Mouse (Mus musculus) embryonic facial prominence, embryonic 11.5 days (tissue): ENCODE data around the gene Cdkn1b. TPM values are rescaled to one million over a fixed set of nuclear protein-coding genes. Genes with fewer than 3 reads are reported as not detected.
A peak's percentile ranks its signal among the peaks of the same experiment; 100 is the strongest.

Experiments
- ATAC-seq: fragments of 200-750 bp; cut with Nextera tagmentation; replicated peaks from 2 replicates; pipeline ENCODE4 v1.8.0; 2017; ENCODE audit warnings: low read depth; ENCODE audit not compliant: insufficient number of reproducible peaks, low FRiP score, low TSS enrichment
- DNase-seq: peaks from one replicate; pipeline ENCODE4 v3.0.0-alpha.2; 2015; ENCODE audit warnings: low spot score
- H3K27ac ChIP-seq: fragments of 300-500 bp; sonication (generic); replicated peaks from 2 replicates; pipeline ENCODE4 v1.5.1; 2014; ENCODE audit warnings: mild to moderate bottlenecking, low read depth, low read length, control low read depth
- H3K27me3 ChIP-seq: fragments of 300-500 bp; sonication (generic); 2 replicates; pipeline ENCODE4 v1.6.1; 2014; ENCODE audit warnings: mild to moderate bottlenecking, low read length, moderate library complexity, mixed read lengths; ENCODE audit not compliant: control insufficient read depth, insufficient read depth
- H3K36me3 ChIP-seq: fragments of 300-500 bp; sonication (generic); replicated peaks from 2 replicates; pipeline ENCODE4 v1.6.1; 2014; ENCODE audit warnings: low read depth, mild to moderate bottlenecking, low read length, moderate library complexity, mixed read lengths; ENCODE audit not compliant: control insufficient read depth, insufficient read depth
- H3K4me1 ChIP-seq: fragments of 300-500 bp; sonication (generic); 2 replicates; pipeline ENCODE4 v1.6.1; 2014; ENCODE audit warnings: low read length, mixed read lengths; ENCODE audit not compliant: control insufficient read depth, insufficient read depth
- H3K4me2 ChIP-seq: fragments of 300-500 bp; sonication (generic); 2 replicates; pipeline ENCODE4 v1.6.1; 2014; ENCODE audit warnings: low read depth, mild to moderate bottlenecking, control low read depth, low read length, moderate library complexity
- H3K4me3 ChIP-seq: fragments of 300-500 bp; sonication (generic); 2 replicates; pipeline ENCODE4 v1.5.1; 2014; ENCODE audit warnings: low read depth, low read length, control low read depth
- H3K9ac ChIP-seq: fragments of 300-500 bp; sonication (generic); replicated peaks from 2 replicates; pipeline ENCODE4 v1.6.1; 2014; ENCODE audit warnings: mild to moderate bottlenecking, control low read depth, low read length
- H3K9me3 ChIP-seq: fragments of 300-500 bp; sonication (generic); replicated peaks from 2 replicates; pipeline ENCODE4 v1.6.1; 2016; ENCODE audit warnings: mild to moderate bottlenecking, low read length, inconsistent platforms, mixed read lengths; ENCODE audit not compliant: control insufficient read depth
- WGBS: fragments of 180-500 bp; shearing (Covaris S2); extraction: QIAGEN DNeasy Blood & Tissue Kit; methylation state at CpG from one replicate; pipeline ENCODE4 v1.1.7; 2014; 5-methylcytosine and 5-hydroxymethylcytosine counted together
- polyA plus RNA-seq: library from polyadenylated mRNA; unstranded; fragments of >200 nt; fragmentation: Nextera tagmentation; extraction: Ambion mirVana; gene quantifications from 2 replicates; pipeline ENCODE4 v1.2.1, GENCODE M21; 2014

Cdkn1b gene
- polyA plus RNA-seq, 1 experiment from 2014 or later = 21.2 TPM

DNA sequence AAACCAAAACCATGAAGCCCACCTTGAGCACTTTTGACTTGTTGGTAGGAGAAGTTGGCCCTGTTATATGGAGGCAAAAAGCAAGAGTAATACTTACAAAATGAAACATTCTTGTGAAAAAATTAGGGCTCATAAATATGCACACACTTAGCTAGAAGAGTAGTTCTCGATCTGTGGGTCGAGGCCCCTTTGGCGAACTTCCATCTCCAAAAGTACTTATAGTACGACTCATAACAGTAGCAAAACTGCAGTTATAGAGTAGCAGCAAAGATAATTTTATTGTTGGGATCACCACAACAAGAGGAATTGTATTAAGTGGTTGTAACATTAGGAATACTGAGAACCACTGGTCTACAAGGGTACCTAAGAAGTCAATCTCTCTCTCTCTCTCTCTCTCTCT lies 19.6 kb downstream of the Cdkn1b start:
- no peak for ATAC-seq

DNA sequence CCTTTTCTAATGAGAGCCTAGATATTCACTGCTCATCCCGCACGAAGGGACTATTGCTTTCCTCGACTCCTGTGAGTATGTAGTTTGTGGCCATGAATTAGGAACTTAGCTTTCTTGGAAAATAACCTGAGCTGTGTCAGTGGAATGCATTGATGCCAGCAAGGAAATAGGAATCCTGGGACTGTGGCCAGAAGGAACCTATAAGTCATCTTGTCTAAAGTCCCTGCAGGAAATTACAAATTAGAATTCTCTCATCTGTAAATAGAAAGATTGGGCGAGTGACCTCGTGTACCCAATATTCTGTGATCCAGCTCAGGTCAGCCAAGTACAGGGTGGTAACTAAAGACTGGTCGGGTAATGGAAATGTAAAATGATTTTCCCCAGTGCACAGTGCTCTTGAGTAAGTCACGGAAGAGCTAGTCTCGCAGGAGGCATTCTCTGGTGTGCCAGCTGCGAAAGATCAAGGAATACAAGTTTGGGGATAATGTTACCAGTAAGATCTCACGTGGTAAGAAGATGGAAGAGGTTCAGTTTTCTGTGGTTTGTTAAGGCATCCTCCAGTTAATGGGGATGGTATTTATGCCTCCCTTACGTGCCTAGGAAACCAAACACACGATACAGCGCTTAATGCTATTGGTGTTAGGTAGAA lies 23.7 kb downstream of the Cdkn1b start:
- no peaks in the 10 kb centered on the region for H3K9me3 ChIP-seq
- no peak overlapping the region for H3K4me3 ChIP-seq
- H3K4me1 ChIP-seq = no peaks in the 10 kb centered on the region
- H3K27ac ChIP-seq = no peak overlapping the region
- no peaks in the 10 kb centered on the region for H3K36me3 ChIP-seq
- DNase-seq = no peak
- ATAC-seq = no peak
- H3K9ac ChIP-seq = no peak overlapping the region
- H3K4me2 ChIP-seq = no peak overlapping the region
- no peaks in the 10 kb centered on the region for H3K27me3 ChIP-seq
- 72% methylated on average over 13 of the region's 13 CpGs for WGBS

More for the DNA sequence above, 19.6 kb downstream of the Cdkn1b start:
- Histone ChIP-seq H3K4me2 (no peak overlapping the region), H3K4me1 (no peaks in the 10 kb centered on the region), H3K27ac (no peak overlapping the region; the same call in 1 of the 2 replicates), H3K9me3 (no peaks in the 10 kb centered on the region), H3K36me3 (no peaks in the 10 kb centered on the region), H3K27me3 (no peaks in the 10 kb centered on the region), H3K9ac (no peak overlapping the region), H3K4me3 (no peak overlapping the region)
- no peak for DNase-seq
- WGBS = 93% methylated on average over 4 of the region's 4 CpGs

DNA sequence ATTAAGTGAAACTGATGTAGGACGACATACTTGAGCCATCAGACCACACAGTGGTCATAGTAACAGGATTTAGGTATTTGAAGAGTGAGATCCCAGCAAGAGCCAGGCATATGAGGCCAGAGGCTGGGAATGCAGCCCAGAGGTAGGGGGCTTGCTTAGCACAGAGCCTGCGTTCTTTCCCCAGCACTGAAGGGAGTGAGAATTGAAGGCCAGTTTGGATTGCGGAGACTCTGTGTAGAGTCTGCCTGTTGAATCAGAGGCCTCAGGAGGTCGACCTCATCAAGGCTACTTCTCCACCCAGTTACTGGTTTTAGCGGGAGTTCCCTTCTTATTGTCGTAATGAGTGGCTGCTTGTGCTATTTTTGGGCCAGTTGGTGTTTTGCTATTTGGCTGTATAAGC lies 25.9 kb downstream of the Cdkn1b start:
- H3K4me1 ChIP-seq = no peaks in the 10 kb centered on the region
- no peaks in the 10 kb centered on the region for H3K9me3 ChIP-seq
- ATAC-seq (no peak), DNase-seq (no peak)
- H3K4me3 ChIP-seq = no peak overlapping the region
- H3K27ac ChIP-seq = no peak overlapping the region
- 78% methylated on average over 6 of the region's 6 CpGs for WGBS
- H3K9ac ChIP-seq = no peak overlapping the region
- H3K27me3 ChIP-seq = no peaks in the 10 kb centered on the region
- no peaks in the 10 kb centered on the region for H3K36me3 ChIP-seq
- H3K4me2 ChIP-seq = no peak overlapping the region

DNA sequence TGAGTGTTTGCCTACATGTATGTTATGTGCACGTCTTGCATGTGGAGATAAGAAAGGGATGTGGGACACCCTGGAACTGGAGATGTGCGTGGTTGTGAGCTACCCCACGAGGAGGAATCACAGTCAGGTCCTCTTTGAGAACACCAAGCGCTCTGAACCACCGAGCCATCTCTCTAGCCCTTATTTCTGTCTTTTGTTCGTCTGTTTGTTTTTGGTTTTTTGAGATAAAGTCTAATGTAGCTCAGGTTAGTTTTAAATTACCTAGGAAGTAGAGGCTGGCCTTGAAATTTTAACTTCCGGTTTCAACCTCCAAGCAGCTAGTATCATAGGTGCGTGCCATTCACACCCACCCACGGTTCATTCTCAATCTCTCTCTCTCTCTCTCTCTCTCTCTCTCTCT lies 26.7 kb downstream of the Cdkn1b start:
- no peaks in the 10 kb centered on the region for H3K36me3 ChIP-seq
- no peak overlapping the region for H3K9ac ChIP-seq
- no peak for DNase-seq
- no peaks in the 10 kb centered on the region for H3K27me3 ChIP-seq
- ATAC-seq = no peak
- WGBS = 86% methylated on average over 9 of the region's 9 CpGs
- H3K4me1 ChIP-seq = no peaks in the 10 kb centered on the region
- no peak overlapping the region for H3K4me2 ChIP-seq
- no peaks in the 10 kb centered on the region for H3K9me3 ChIP-seq
- no peak overlapping the region for H3K27ac ChIP-seq
- H3K4me3 ChIP-seq = no peak overlapping the region

DNA sequence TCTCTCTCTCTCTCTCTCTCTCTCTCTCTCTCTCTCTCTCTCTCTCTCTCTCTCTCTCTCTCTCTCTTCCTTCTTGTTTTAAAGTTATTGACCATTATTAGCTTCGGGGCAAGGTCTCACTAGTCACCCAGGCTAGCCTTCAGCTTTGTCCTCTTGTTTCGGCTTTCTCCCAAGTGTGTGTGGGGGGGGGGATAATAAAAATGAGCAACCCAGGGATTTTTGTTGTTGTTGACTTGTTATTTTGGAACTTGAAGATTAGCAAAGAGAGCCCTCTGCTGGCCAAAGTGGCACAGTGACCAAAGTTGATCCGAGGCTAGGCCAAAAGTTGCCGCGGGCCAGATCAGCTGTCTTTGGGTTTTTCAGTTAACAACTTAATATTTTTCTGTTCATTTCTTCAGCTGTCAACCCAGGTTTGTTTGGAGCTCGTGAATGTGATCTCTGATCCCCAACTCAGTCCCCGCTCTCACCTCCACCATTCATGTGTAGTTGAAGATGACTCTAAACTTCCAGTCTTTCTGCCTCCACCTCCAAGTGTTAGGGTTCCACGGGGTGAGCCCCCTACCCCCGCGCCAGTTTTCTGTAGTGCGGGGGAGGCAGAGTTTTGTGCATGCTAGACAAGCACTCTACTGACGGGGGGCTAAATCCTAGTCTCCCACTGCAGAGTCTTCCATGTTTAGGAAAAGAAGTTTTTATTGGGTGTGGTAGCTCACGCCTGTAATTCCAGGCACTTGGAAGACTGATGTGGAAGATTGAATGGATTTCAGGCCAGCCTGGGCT lies 27.3 kb downstream of the Cdkn1b start:
- H3K4me3 ChIP-seq = no peak overlapping the region
- no peak overlapping the region for H3K4me2 ChIP-seq
- WGBS = 46% methylated on average over 13 of the region's 13 CpGs
- DNase-seq = peak; percentile 80
- H3K27me3 ChIP-seq = no peaks in the 10 kb centered on the region
- H3K9me3 ChIP-seq = no peaks in the 10 kb centered on the region
- H3K36me3 ChIP-seq = no peaks in the 10 kb centered on the region
- no peak for ATAC-seq
- no peak overlapping the region for H3K27ac ChIP-seq
- H3K9ac ChIP-seq = no peak overlapping the region
- H3K4me1 ChIP-seq = no peaks in the 10 kb centered on the region

DNA sequence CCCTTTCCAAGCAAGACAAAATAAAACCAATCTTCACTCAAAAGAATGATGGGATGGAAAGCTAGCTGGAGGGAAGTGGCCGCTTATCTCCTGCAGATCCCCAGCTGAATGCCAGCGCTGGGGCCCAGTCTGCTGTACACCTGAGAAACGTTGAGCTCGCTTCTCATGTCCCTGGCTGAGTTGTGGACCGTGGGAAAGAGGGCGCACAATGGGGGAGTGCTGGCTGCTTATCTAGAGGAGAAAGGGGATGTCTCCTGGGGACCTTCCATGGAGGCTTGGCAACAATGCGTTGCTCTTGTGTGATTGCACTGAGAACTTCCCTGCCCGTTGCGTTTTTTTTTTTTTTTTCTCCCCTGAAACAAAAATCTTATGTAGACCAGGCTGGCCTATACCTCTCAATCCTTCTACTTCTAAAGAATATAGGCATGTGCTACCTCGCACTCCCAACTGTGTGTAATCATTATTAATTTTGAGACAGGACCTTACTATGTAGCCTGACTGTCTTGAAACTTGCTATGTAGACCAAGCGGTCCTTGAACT lies 28.4 kb downstream of the Cdkn1b start:
- Histone ChIP-seq H3K36me3 (no peaks in the 10 kb centered on the region), H3K27ac (no peak overlapping the region), H3K27me3 (no peaks in the 10 kb centered on the region), H3K4me1 (no peaks in the 10 kb centered on the region), H3K9me3 (no peaks in the 10 kb centered on the region), H3K9ac (no peak overlapping the region), H3K4me3 (no peak overlapping the region), H3K4me2 (no peak overlapping the region)
- DNase-seq (no peak), ATAC-seq (no peak)
- WGBS = 74% methylated on average over 11 of the region's 11 CpGs

DNA sequence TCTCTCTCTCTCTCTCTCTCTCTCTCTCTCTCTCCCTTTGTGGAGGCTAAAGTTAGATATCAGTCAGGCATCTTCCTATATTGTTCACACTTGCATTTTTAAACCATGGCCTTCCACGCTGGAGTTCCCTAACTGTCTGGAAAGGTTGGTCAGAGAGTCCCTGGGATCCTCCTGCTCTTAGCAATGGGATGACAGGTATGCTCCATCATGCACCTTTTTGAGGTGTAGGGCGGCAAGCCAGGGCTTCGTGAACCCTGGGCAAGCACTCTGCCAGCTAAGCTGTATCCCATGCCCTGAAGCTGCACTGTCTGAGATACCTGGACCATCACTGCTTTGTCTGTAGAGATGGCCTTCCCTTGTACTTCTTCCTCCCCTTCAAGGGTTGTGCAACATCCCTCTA lies 29.0 kb downstream of the Cdkn1b start:
- H3K4me2 ChIP-seq = no peak overlapping the region
- H3K4me1 ChIP-seq = no peaks in the 10 kb centered on the region
- no peak overlapping the region for H3K27ac ChIP-seq
- H3K4me3 ChIP-seq = no peak overlapping the region
- no peaks in the 10 kb centered on the region for H3K27me3 ChIP-seq
- H3K9ac ChIP-seq = no peak overlapping the region
- no peaks in the 10 kb centered on the region for H3K9me3 ChIP-seq
- WGBS = 91% methylated on average over 3 of the region's 3 CpGs
- no peaks in the 10 kb centered on the region for H3K36me3 ChIP-seq
- ATAC-seq (no peak), DNase-seq (no peak)

DNA sequence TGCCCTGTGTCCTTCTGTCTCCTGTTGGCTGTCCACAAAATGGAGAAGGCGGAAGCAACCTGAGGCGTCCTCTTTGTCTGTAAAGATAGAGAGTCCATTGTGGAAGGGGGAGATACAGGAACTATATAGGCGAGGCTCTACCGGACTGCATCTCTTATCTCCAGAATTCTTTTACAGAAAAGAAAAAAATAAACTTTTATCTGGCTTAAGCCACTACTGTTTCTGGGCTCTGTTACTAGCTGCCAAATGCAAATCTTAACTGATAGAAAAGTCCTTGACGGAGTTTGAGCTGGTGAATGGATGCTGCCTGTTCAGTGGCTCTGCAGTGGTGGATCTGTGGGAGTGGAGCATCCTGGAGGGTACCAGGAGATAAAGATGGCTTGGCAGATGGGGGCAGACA lies 31.2 kb downstream of the Cdkn1b start:
- no peaks in the 10 kb centered on the region for H3K4me1 ChIP-seq
- H3K27ac ChIP-seq = no peak overlapping the region
- no peaks in the 10 kb centered on the region for H3K9me3 ChIP-seq
- no peak overlapping the region for H3K9ac ChIP-seq
- H3K36me3 ChIP-seq = no peaks in the 10 kb centered on the region
- ATAC-seq (no peak), DNase-seq (no peak)
- no peaks in the 10 kb centered on the region for H3K27me3 ChIP-seq
- 72% methylated on average over 5 of the region's 5 CpGs for WGBS
- H3K4me3 ChIP-seq = no peak overlapping the region
- H3K4me2 ChIP-seq = no peak overlapping the region
